Mouse (Mus musculus) cerebellum, postnatal 36 days (tissue): ENCODE measurements around the gene AI464131.

Experiments
- DNase-seq, 2 experiments: peaks; one replicate each; pipeline ENCODE4 v3.0.0; 2021 to 2022; ENCODE audit warnings: mixed read lengths in 2 of 2

The AI464131 gene

GRCm38 (mm10) chr4:41502986-41503412, at the start of gene AI464131:
TSS of gene AI464131 (minus strand) at chr4:41503076.
- DNase-seq, result peak; percentile 92 to 97

GRCm38 (mm10) chr4:41552529-41552928, 49.7 kb upstream of the AI464131 start:
- peak; percentile 61 to 65 for DNase-seq

GRCm38 (mm10) chr4:41547086-41547485, 44.2 kb upstream of the AI464131 start:
- DNase-seq, result peak; percentile 33 to 38

GRCm38 (mm10) chr4:41545985-41546384, 43.1 kb upstream of the AI464131 start:
- peak; percentile 62 to 65 for DNase-seq

- no peak for DNase-seq
These were observed 39.3 kb upstream of the AI464131 start for GRCm38 (mm10) chr4:41542136-41542535.

GRCm38 (mm10) chr4:41534866-41535265, 32.0 kb upstream of the AI464131 start:
- no peak for DNase-seq

GRCm38 (mm10) chr4:41532420-41532819, 29.5 kb upstream of the AI464131 start:
- DNase-seq, result no peak

GRCm38 (mm10) chr4:41527996-41528395, 25.1 kb upstream of the AI464131 start:
- peak; percentile 68 to 69 for DNase-seq

GRCm38 (mm10) chr4:41527076-41527475, 24.2 kb upstream of the AI464131 start:
- no peak for DNase-seq

GRCm38 (mm10) chr4:41526553-41526952, 23.7 kb upstream of the AI464131 start:
- no peak for DNase-seq

- DNase-seq, result no peak
These were observed 22.0 kb upstream of the AI464131 start for GRCm38 (mm10) chr4:41524829-41525228.

- no peak for DNase-seq
These were observed 21.0 kb upstream of the AI464131 start for GRCm38 (mm10) chr4:41523839-41524238.

GRCm38 (mm10) chr4:41522788-41523187, 19.9 kb upstream of the AI464131 start:
- peak; percentile 50 to 68 for DNase-seq

- DNase-seq, result no peak
These were observed 19.3 kb upstream of the AI464131 start for GRCm38 (mm10) chr4:41522136-41522535.

GRCm38 (mm10) chr4:41520641-41521040, 17.8 kb upstream of the AI464131 start:
- no peak for DNase-seq

- DNase-seq, result no peak
These were observed 16.3 kb upstream of the AI464131 start for GRCm38 (mm10) chr4:41519195-41519594.

- no peak for DNase-seq
These were observed 15.5 kb upstream of the AI464131 start for GRCm38 (mm10) chr4:41518349-41518748.

- no peak for DNase-seq
These were observed 14.4 kb upstream of the AI464131 start, which contains the start of gene 1110017D15Rik for GRCm38 (mm10) chr4:41517233-41517632. TSS of gene 1110017D15Rik (minus strand) at chr4:41517333.

- no peak for DNase-seq
These were observed 10.8 kb upstream of the AI464131 start for GRCm38 (mm10) chr4:41513714-41514113.

- DNase-seq, result no peak
These were observed 10.4 kb upstream of the AI464131 start for GRCm38 (mm10) chr4:41513309-41513708.

- DNase-seq, result no peak
These were observed 5.1 kb upstream of the AI464131 start for GRCm38 (mm10) chr4:41507998-41508397.

- DNase-seq, result no peak
These were observed 4.5 kb upstream of the AI464131 start for GRCm38 (mm10) chr4:41507326-41507924.

- DNase-seq, result peak; percentile 76 to 82
These were observed 4.0 kb upstream of the AI464131 start for GRCm38 (mm10) chr4:41506906-41507305.

GRCm38 (mm10) chr4:41506156-41506555, 3.3 kb upstream of the AI464131 start:
- DNase-seq, result peak; percentile 59 to 64

GRCm38 (mm10) chr4:41505131-41505551, 2.3 kb upstream of the AI464131 start:
- DNase-seq, result no peak
